Mouse (Mus musculus): ENCODE results near the gene Tbc1d24.
A peak's percentile ranks its signal among the peaks of the same experiment; 100 is the strongest.

Tbc1d24 gene

GRCm38 (mm10) chr17:24210591-24210990 is 5.2 kb upstream of the Tbc1d24 start:
- DNase-seq (ENCODE audit: low spot score in 2 of 2) = no peak

GRCm38 (mm10) chr17:24209916-24210240 is 4.5 kb upstream of the Tbc1d24 start:
- no peak for DNase-seq (ENCODE audit: low spot score in 2 of 2)

GRCm38 (mm10) chr17:24209043-24209915 is 3.9 kb upstream of the Tbc1d24 start, which contains the start of gene Ntn3:
Ntn3 (minus strand) TSS chr17:24209531.
- DNase-seq (ENCODE audit: low spot score in 2 of 2) = peak in 1 of 2 experiments; percentile 38

- DNase-seq (ENCODE audit: low spot score in 2 of 2) = no peak
Observed at GRCm38 (mm10) chr17:24208641-24209042, 3.3 kb upstream of the Tbc1d24 start.

GRCm38 (mm10) chr17:24207768-24208640 is 2.6 kb upstream of the Tbc1d24 start:
- DNase-seq (ENCODE audit: low spot score in 2 of 2) = no peak

GRCm38 (mm10) chr17:24206451-24207351 is 1.3 kb upstream of the Tbc1d24 start:
- peak; percentile 78 to 79 for DNase-seq (ENCODE audit: low spot score in 2 of 2)

GRCm38 (mm10) chr17:24205908-24206361 is 573 bp upstream of the Tbc1d24 start:
- DNase-seq (ENCODE audit: low spot score in 2 of 2) = peak in 1 of 2 experiments; percentile 43

- DNase-seq (ENCODE audit: low spot score in 2 of 2) = no peak
Observed at GRCm38 (mm10) chr17:24204846-24205245, 516 bp downstream of the Tbc1d24 start.

- no peak for DNase-seq (ENCODE audit: low spot score in 2 of 2)
Observed at GRCm38 (mm10) chr17:24203611-24204534, 1.5 kb downstream of the Tbc1d24 start.

GRCm38 (mm10) chr17:24203068-24203467 is 2.3 kb downstream of the Tbc1d24 start:
- DNase-seq (ENCODE audit: low spot score in 2 of 2) = no peak

- no peak for DNase-seq (ENCODE audit: low spot score in 2 of 2)
Observed at GRCm38 (mm10) chr17:24201092-24201491, 4.3 kb downstream of the Tbc1d24 start.

GRCm38 (mm10) chr17:24199741-24200140 is 5.6 kb downstream of the Tbc1d24 start:
- DNase-seq (ENCODE audit: low spot score in 2 of 2) = no peak

GRCm38 (mm10) chr17:24199252-24199651 is 6.1 kb downstream of the Tbc1d24 start:
- peak; percentile 70 to 85 for DNase-seq (ENCODE audit: low spot score in 2 of 2)

GRCm38 (mm10) chr17:24197032-24197824 is 8.1 kb downstream of the Tbc1d24 start:
- peak; percentile 47 to 51 for DNase-seq (ENCODE audit: low spot score in 2 of 2)

- DNase-seq (ENCODE audit: low spot score in 2 of 2) = no peak
Observed at GRCm38 (mm10) chr17:24195349-24195748, 10.0 kb downstream of the Tbc1d24 start.

- DNase-seq (ENCODE audit: low spot score in 2 of 2) = no peak
Observed at GRCm38 (mm10) chr17:24193769-24194168, 11.6 kb downstream of the Tbc1d24 start.

GRCm38 (mm10) chr17:24193268-24193667 is 12.1 kb downstream of the Tbc1d24 start:
- no peak for DNase-seq (ENCODE audit: low spot score in 2 of 2)

- no peak for DNase-seq (ENCODE audit: low spot score in 2 of 2)
Observed at GRCm38 (mm10) chr17:24192848-24193247, 12.5 kb downstream of the Tbc1d24 start.

- no peak for DNase-seq (ENCODE audit: low spot score in 2 of 2)
Observed at GRCm38 (mm10) chr17:24191481-24191880, 13.9 kb downstream of the Tbc1d24 start.

All from right cerebral cortex, postnatal 36 days (tissue).